Mouse (Mus musculus) C2C12 (cell line): ENCODE measurements around the gene Nectin1.

Experiments used
- CEBPB ChIP-seq: IDR thresholded peaks from one replicate; pipeline ENCODE4 v1.6.1; 2011; ENCODE audit warnings: low read depth, mild to moderate bottlenecking, control low read depth, moderate library complexity
- CTCF ChIP-seq: IDR thresholded peaks from one replicate; pipeline ENCODE4 v1.5.1; 2011; ENCODE audit not compliant: control insufficient read depth, insufficient read depth, insufficient read length
- FOSL1 ChIP-seq: IDR thresholded peaks from one replicate; pipeline ENCODE4 v1.8.0; 2011; ENCODE audit warnings: mild to moderate bottlenecking, low read length; ENCODE audit not compliant: poor library complexity, insufficient read depth, severe bottlenecking
- MAX ChIP-seq: IDR thresholded peaks from one replicate; pipeline ENCODE4 v1.6.1; 2011; ENCODE audit warnings: mild to moderate bottlenecking, control low read depth
- MYOD1 ChIP-seq: IDR thresholded peaks from one replicate; pipeline ENCODE4 v1.6.1; 2011; ENCODE audit warnings: low read depth; ENCODE audit not compliant: control insufficient read depth, insufficient read length
- MYOG ChIP-seq: IDR thresholded peaks from one replicate; pipeline ENCODE4 v1.6.1; 2011; ENCODE audit not compliant: control insufficient read depth, insufficient read length; ENCODE audit errors: extremely low read depth
- USF1 ChIP-seq: IDR thresholded peaks from one replicate; pipeline ENCODE4 v1.6.1; 2011; ENCODE audit warnings: low read depth, mild to moderate bottlenecking, control low read depth, moderate library complexity

GRCm38 (mm10) chr9:43771041-43771440 is 27.3 kb downstream of the Nectin1 start:
- TF ChIP-seq MAX (no peak), CTCF (no peak), CEBPB (no peak), MYOG (no peak), MYOD1 (no peak), FOSL1 (no peak), USF1 (no peak)
